ENCODE assay signal across 8 mouse cellular contexts in genomic region chr16:33988358-33989012, GRCm38 (mm10). TPM values are rescaled to one million over a fixed set of nuclear protein-coding genes. Genes with fewer than 3 reads are reported as not detected.
DNase-seq lines count a peak whose midpoint lies in the region; ATAC-seq and TF ChIP-seq lines count a peak whose summit lies in the region.

No protein-coding gene starts in this region.

- H3K27me3 ChIP-seq in forebrain, embryonic 14.5 days (replicated peaks; ENCODE audit: control insufficient read depth, insufficient read depth, low read length) = no peaks in the 10 kb centered on the region
- no peaks in the 10 kb centered on the region for H3K27me3 ChIP-seq in forebrain, embryonic 13.5 days
- H3K27me3 ChIP-seq in testis, adult 2 months (ENCODE audit: control insufficient read depth, insufficient read depth, low read length) = no peaks in the 10 kb centered on the region
- no peaks in the 10 kb centered on the region for H3K27me3 ChIP-seq in liver, embryonic 11.5 days (replicated peaks; ENCODE audit: control insufficient read depth, insufficient read depth, low read length)

- H3K9me3 ChIP-seq in forebrain, embryonic 14.5 days (replicated peaks; ENCODE audit: control insufficient read depth, low read length) = no peaks in the 10 kb centered on the region
- H3K9me3 ChIP-seq in forebrain, embryonic 13.5 days (replicated peaks) = no peaks in the 10 kb centered on the region
- H3K9me3 ChIP-seq in liver, embryonic 11.5 days (ENCODE audit: control insufficient read depth, low read length) = no peaks in the 10 kb centered on the region

- no peak overlapping the region for H3K9ac ChIP-seq in forebrain, embryonic 14.5 days (ENCODE audit: low read length)
- no peak overlapping the region for H3K9ac ChIP-seq in forebrain, embryonic 13.5 days
- H3K9ac ChIP-seq in liver, embryonic 11.5 days (ENCODE audit: low read depth, low read length) = no peak overlapping the region

- H3K36me3 ChIP-seq in forebrain, embryonic 14.5 days (ENCODE audit: control insufficient read depth, insufficient read depth, low read length) = peaks cover 15% of the 10 kb centered on the region; the same call in 1 of the 2 replicates
- peaks cover 45% of the 10 kb centered on the region for H3K36me3 ChIP-seq in forebrain, embryonic 13.5 days (ENCODE audit: poor library complexity, severe bottlenecking)
- no peaks in the 10 kb centered on the region for H3K36me3 ChIP-seq in testis, adult 2 months (ENCODE audit: control insufficient read depth, insufficient read depth, low read length)
- no peaks in the 10 kb centered on the region for H3K36me3 ChIP-seq in liver, embryonic 11.5 days (ENCODE audit: control insufficient read depth, insufficient read depth, low read length)

- peak; percentile 57 for DNase-seq in forebrain, embryonic 14.5 days (ENCODE audit: low spot score)
- DNase-seq in testis, postnatal 10 days (ENCODE audit: low spot score) = no peak
- DNase-seq in cerebellum, adult 9-11 months = peak; percentile 28
- peak; percentile 67 for DNase-seq in heart, postnatal 4 days
- DNase-seq in liver, embryonic 11.5 days (ENCODE audit: low spot score) = peak; percentile 58
- DNase-seq in spleen, adult 12 weeks (ENCODE audit: low spot score) = peak; percentile 54

- no peak overlapping the region for H3K4me3 ChIP-seq in forebrain, embryonic 14.5 days (ENCODE audit: low read depth, low read length)
- no peak overlapping the region for H3K4me3 ChIP-seq in forebrain, embryonic 13.5 days
- no peak overlapping the region for H3K4me3 ChIP-seq in testis, adult 2 months (ENCODE audit: control insufficient read depth, low read depth, low read length)
- H3K4me3 ChIP-seq in liver, embryonic 11.5 days (ENCODE audit: low read depth, low read length) = no peak overlapping the region

- TF ChIP-seq CTCF in testis, adult 2 months (IDR thresholded peaks at IDR 0.05; ENCODE audit: control insufficient read depth, insufficient read depth, insufficient replicate concordance, low read depth, low read length) = peak; percentile 78

- no peak overlapping the region for H3K27ac ChIP-seq in forebrain, embryonic 14.5 days (ENCODE audit: low read depth, low read length)
- no peak overlapping the region for H3K27ac ChIP-seq in forebrain, embryonic 13.5 days
- no peak overlapping the region for H3K27ac ChIP-seq in testis, adult 2 months (ENCODE audit: control insufficient read depth, insufficient read depth, low read depth, low read length)
- no peak overlapping the region for H3K27ac ChIP-seq in liver, embryonic 11.5 days (ENCODE audit: low read depth, low read length)

- ATAC-seq in forebrain, embryonic 14.5 days = no peak
- no peak for ATAC-seq in forebrain, embryonic 13.5 days
- ATAC-seq in liver, embryonic 11.5 days (replicated peaks; ENCODE audit: low FRiP score) = no peak

- 73% methylated on average over 17 of the region's 17 CpGs for WGBS in forebrain, embryonic 14.5 days
- WGBS in forebrain, embryonic 13.5 days = 64% methylated on average over 17 of the region's 17 CpGs
- 52% methylated on average over 17 of the region's 17 CpGs for WGBS in liver, embryonic 11.5 days

- no peaks in the 10 kb centered on the region for H3K4me1 ChIP-seq in forebrain, embryonic 14.5 days (ENCODE audit: control insufficient read depth, insufficient read depth, low read length)
- H3K4me1 ChIP-seq in forebrain, embryonic 13.5 days = no peaks in the 10 kb centered on the region
- H3K4me1 ChIP-seq in testis, adult 2 months (ENCODE audit: control insufficient read depth, insufficient read depth, low read length) = no peaks in the 10 kb centered on the region
- H3K4me1 ChIP-seq in liver, embryonic 11.5 days (replicated peaks; ENCODE audit: control insufficient read depth, insufficient read depth, low read length) = no peaks in the 10 kb centered on the region

- TF ChIP-seq POLR2A in testis, adult 2 months (IDR thresholded peaks at IDR 0.05; ENCODE audit: control insufficient read depth, low read depth, low read length) = no peak

- H3K4me2 ChIP-seq in forebrain, embryonic 14.5 days (ENCODE audit: low read length) = no peak overlapping the region
- no peak overlapping the region for H3K4me2 ChIP-seq in forebrain, embryonic 13.5 days
- peak overlapping the region; percentile 33; the same call in 1 of the 2 replicates for H3K4me2 ChIP-seq in liver, embryonic 11.5 days

RNA-seq across cellular contexts. Expression of gene Umps, which starts 21.6 kb away (rescaled TPM):
- 35.1 and 39.6 TPM in 2 replicates for polyA plus RNA-seq in forebrain, embryonic 14.5 days (2014; fragmentation: Nextera tagmentation; extraction: Ambion mirVana)
- 40.4 and 46.8 TPM in 2 replicates for polyA plus RNA-seq in forebrain, embryonic 13.5 days (2015; fragmentation: Nextera tagmentation; extraction: Ambion mirVana)
- polyA plus RNA-seq in testis, adult 2 months (2012; rRNA removed) = 12.6 and 13.6 TPM in 2 replicates
- 10 to 100 TPM; 17.0 to 18.1 TPM for total RNA-seq in heart, postnatal 4 days (2021)
- polyA plus RNA-seq in liver, embryonic 11.5 days (2014; fragmentation: Nextera tagmentation; extraction: Ambion mirVana) = 104 and 110 TPM in 2 replicates
